Mouse (Mus musculus) forebrain, postnatal 0 days (tissue): Measurements from ENCODE around the gene Olfr332. TPM values are rescaled to one million over a fixed set of nuclear protein-coding genes. Genes with fewer than 3 reads are reported as not detected.
"Not testable (repeated sequence)": the region's sequence is repeated elsewhere in the genome, so short reads cannot be mapped to it uniquely, and the experiment has no call there.

Experiments used
- ATAC-seq: fragments of 200-750 bp; cut with Nextera tagmentation; 2 replicates; pipeline ENCODE4 v1.8.0; 2017; ENCODE audit warnings: mild to moderate bottlenecking, moderate library complexity
- DNase-seq: peaks from one replicate; pipeline ENCODE4 v3.0.0-alpha.2; 2015
- H3K27ac ChIP-seq: fragments of 300-500 bp; sonication (generic); 2 replicates; pipeline ENCODE4 v1.5.1; 2014; ENCODE audit warnings: low read depth, mild to moderate bottlenecking, antibody characterized with exemption, low read length, moderate library complexity, mixed read lengths
- H3K27me3 ChIP-seq: fragments of 300-500 bp; sonication (generic); 2 replicates; pipeline ENCODE4 v1.6.1; 2014; ENCODE audit warnings: mild to moderate bottlenecking, low read length, mixed read lengths; ENCODE audit not compliant: insufficient read depth
- H3K36me3 ChIP-seq: fragments of 300-500 bp; sonication (generic); 2 replicates; pipeline ENCODE4 v1.6.1; 2014; ENCODE audit warnings: mild to moderate bottlenecking, moderate library complexity; ENCODE audit not compliant: insufficient read depth
- H3K4me1 ChIP-seq: fragments of 300-500 bp; sonication (generic); 2 replicates; pipeline ENCODE4 v1.6.1; 2014; ENCODE audit warnings: antibody characterized with exemption; ENCODE audit not compliant: insufficient read depth
- H3K4me2 ChIP-seq: fragments of 300-500 bp; sonication (generic); 2 replicates; pipeline ENCODE4 v1.6.1; 2014; ENCODE audit warnings: low read depth, mild to moderate bottlenecking, moderate library complexity
- H3K4me3 ChIP-seq: fragments of 300-500 bp; sonication (generic); 2 replicates; pipeline ENCODE4 v1.5.1; 2014; ENCODE audit warnings: low read depth, low read length, mixed read lengths
- H3K9ac ChIP-seq: fragments of 300-500 bp; sonication (generic); 2 replicates; pipeline ENCODE4 v1.6.1; 2014; ENCODE audit warnings: mild to moderate bottlenecking
- H3K9me3 ChIP-seq: fragments of 300-500 bp; sonication (generic); 2 replicates; pipeline ENCODE4 v1.6.1; 2016; ENCODE audit warnings: low read length
- CTCF ChIP-seq: sonication (generic); IDR thresholded peaks from 2 replicates; pipeline ENCODE4 v1.5.1; 2016; ENCODE audit warnings: antibody characterized with exemption, control low read depth, low read depth
- WGBS: fragments of 180-500 bp; shearing (Covaris S2); extraction: QIAGEN DNeasy Blood & Tissue Kit; methylation state at CpG from one replicate; pipeline ENCODE4 v1.1.7; 2014; 5-methylcytosine and 5-hydroxymethylcytosine counted together
- polyA plus RNA-seq: library from polyadenylated mRNA; unstranded; fragments of >200 nt; fragmentation: Nextera tagmentation; extraction: Ambion mirVana; gene quantifications from 2 replicates; pipeline ENCODE4 v1.2.1, GENCODE M21; 2015
- total RNA-seq: library from RNA; depleted of rRNA; stranded (reverse); fragments of >200 nt; gene quantifications from 2 replicates; pipeline ENCODE4 v1.2.3, GENCODE M21; 2014; rRNA removed

The Olfr332 gene
- not detected in 2 replicates for total RNA-seq
- 0.29 TPM in 1 of 2 replicates, not detected in the other for polyA plus RNA-seq

DNA sequence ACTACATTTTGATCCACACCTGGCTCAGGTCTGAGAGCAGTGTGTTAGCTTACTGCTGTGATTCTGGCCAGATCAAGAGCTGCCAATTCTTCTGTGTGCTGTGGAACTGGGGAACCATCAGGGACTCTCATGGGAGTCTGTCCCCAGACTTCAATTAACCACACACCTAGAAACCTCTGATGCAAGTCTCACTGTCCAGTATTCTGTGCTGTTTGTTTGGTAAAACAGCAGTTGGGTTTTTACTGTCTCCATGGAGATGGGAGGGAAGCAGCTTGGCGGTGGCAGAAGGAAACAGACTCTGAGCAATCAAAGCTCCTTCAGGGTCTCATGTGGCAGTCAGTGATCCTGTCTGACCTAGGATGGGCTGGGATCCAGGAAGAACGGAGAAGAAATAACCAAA lies at the start of gene Olfr332:
Gene Olfr332, minus strand, starts transcription at position 101 of the 400 bp plus-strand sequence.
- Histone ChIP-seq H3K9ac (no peak within 1 kb of the TSS), H3K36me3 (no peaks in the 10 kb centered on the region), H3K27me3 (no peaks in the 10 kb centered on the region), H3K4me3 (no peak within 1 kb of the TSS), H3K27ac (no peak within 1 kb of the TSS), H3K4me2 (no peak within 1 kb of the TSS), H3K4me1 (no peaks in the 10 kb centered on the region), H3K9me3 (no peaks in the 10 kb centered on the region)
- no peak for TF ChIP-seq CTCF
- DNase-seq, result no peak
- no peak for ATAC-seq
- 81% methylated on average over 2 of the region's 2 CpGs for WGBS

DNA sequence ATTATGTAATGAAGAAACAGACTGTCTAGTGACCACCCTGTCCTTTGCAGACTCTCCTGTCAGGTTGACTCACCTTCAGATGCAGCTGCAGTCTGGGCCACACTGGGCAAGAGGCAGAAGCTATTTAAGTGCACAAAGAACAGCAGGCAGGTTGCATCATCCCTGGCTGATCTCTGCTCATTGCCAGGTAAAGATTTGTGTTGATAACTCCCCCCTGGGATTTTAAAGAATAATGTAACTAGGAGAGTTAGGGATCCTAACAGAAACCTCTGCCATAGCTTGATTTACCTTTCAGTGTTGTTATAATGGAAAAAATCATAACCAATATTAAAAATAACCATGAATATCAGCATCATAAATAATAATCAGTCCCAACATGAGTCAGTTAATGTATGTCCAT lies 42.4 kb upstream of the Olfr332 start, which contains the start of gene Olfr330:
Gene Olfr330, minus strand, starts transcription at position 101 of the 400 bp plus-strand sequence.
- not testable (repeated sequence) for H3K27me3 ChIP-seq

DNA sequence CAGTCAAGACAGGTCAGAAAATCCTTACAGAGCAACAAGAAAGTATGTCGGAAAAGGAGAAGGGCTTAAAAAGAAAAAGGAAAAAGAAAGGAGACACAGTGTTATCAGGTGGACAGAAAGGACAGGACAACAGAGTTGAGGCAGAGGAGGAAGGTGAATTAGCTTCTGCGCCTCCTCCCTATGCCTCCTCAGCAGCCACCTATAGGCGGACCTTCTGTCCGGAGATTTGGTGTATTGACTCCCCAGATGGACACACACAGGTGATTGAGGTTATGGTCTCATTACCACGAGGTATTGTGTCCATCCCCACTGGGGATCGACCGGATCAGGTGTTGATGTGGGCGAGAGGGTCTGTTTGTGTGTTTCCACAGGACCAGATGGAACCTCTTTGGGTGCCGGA lies 27.4 kb upstream of the Olfr332 start:
- H3K4me2 ChIP-seq, H3K4me1 ChIP-seq, H3K9ac ChIP-seq, H3K27ac ChIP-seq, ATAC-seq, H3K4me3 ChIP-seq, H3K9me3 ChIP-seq, H3K36me3 ChIP-seq, H3K27me3 ChIP-seq, DNase-seq: not testable (repeated sequence)
- WGBS, result 95% methylated on average over 4 of the region's 9 CpGs

More for the DNA sequence above, 42.4 kb upstream of the Olfr332 start, which contains the start of gene Olfr330:
- not testable (repeated sequence) for H3K4me3 ChIP-seq, DNase-seq, H3K9ac ChIP-seq, H3K27ac ChIP-seq, H3K4me2 ChIP-seq, H3K9me3 ChIP-seq, ATAC-seq, H3K4me1 ChIP-seq, H3K36me3 ChIP-seq

DNA sequence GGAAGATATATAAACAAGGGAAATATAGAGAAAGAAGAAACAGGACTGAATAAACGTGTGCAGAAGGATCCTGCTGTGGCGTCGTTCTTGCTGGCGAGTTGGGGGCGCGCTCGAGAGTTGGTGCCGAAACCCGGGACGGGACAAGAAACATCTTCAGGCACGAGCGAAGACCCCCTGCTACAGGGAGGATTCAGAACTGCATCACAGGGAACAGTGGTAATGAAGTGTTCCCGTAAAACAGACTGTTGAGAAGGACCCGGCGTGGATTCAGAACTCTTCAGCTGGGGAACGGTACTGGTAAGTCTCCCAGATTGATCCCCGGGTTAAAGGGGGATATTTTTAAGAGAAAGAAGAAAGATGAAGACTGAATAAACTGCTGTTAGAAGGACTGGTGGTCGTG lies 26.6 kb upstream of the Olfr332 start:
- DNase-seq, ATAC-seq, H3K9me3 ChIP-seq, H3K4me3 ChIP-seq, H3K27me3 ChIP-seq, H3K4me1 ChIP-seq, H3K27ac ChIP-seq, H3K4me2 ChIP-seq, H3K9ac ChIP-seq, H3K36me3 ChIP-seq: not testable (repeated sequence)
- 93% methylated on average over 17 of the region's 18 CpGs for WGBS

DNA sequence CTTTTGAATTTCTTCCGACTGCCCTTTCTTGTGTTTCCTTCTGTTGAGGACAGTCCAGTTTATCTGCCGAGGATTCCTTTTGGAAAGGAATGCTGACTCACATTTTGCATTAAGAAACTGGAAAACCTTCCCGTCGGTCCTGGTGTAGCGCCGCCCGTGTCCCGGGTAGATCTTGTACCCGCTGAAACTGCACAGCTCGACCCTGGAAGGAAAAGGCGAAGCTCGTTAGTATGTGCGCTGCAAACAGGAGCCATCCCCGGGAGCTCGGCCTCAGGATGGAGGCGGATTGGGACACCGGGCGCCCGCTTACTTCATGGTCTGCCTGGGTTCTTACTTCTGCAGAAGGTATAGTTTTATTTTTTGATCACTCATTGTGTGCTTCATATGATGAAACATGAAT lies 16.7 kb upstream of the Olfr332 start:
- ATAC-seq, H3K9ac ChIP-seq, H3K27ac ChIP-seq, H3K36me3 ChIP-seq, H3K4me1 ChIP-seq, DNase-seq, H3K4me2 ChIP-seq, H3K9me3 ChIP-seq, H3K4me3 ChIP-seq, H3K27me3 ChIP-seq: not testable (repeated sequence)
- 82% methylated on average over 19 of the region's 19 CpGs for WGBS

DNA sequence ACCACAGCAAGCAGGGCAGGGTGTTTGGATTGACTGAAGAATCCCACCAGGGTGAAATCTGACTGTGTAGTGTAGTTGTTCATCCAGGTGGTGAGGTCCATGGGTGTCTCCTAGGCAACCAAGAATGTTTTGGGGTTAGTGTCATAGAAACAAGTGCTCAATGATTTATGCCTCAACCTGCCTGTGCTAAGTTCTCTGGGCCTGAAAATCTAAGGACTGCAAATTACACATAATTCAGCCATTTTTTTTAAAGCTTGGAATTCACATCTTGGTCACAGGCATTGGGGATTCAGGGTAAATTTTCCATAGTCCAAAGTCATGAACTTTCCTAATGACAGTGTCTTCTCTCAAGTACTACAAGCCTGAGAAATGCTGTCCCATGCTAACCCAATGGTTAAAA lies 10.1 kb upstream of the Olfr332 start, which contains the start of gene Olfr331:
Gene Olfr331, minus strand, starts transcription at position 101 of the 400 bp plus-strand sequence.
- H3K27ac ChIP-seq, H3K4me2 ChIP-seq, H3K4me3 ChIP-seq, H3K4me1 ChIP-seq, H3K9me3 ChIP-seq, H3K9ac ChIP-seq, H3K27me3 ChIP-seq, ATAC-seq, H3K36me3 ChIP-seq, DNase-seq: not testable (repeated sequence)

DNA sequence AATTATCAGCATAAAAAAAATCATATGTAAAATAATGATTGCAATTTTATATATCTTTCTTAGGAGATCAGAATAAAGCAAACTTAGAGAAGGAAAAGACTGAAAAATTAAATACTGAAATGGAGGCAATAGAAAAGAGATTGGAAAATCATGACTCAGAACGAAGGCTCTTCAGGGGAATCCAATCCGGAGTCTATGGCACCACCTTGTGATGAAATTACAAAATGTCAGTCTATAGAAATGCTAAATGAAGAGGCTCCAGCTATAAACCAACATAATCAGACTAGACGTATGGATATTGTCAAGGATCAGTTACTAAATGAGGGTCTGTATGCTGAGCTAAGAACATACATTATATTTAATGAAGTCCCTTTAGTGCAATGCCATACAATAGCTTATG lies 6.9 kb upstream of the Olfr332 start:
- Histone ChIP-seq H3K27me3 (no peaks in the 10 kb centered on the region), H3K4me1 (no peaks in the 10 kb centered on the region), H3K27ac (no peak overlapping the region), H3K4me2 (no peak overlapping the region), H3K9ac (no peak overlapping the region), H3K36me3 (no peaks in the 10 kb centered on the region), H3K9me3 (no peaks in the 10 kb centered on the region), H3K4me3 (no peak overlapping the region)
- ATAC-seq (peak; percentile 54; the same call in 1 of the 2 replicates), DNase-seq (peak; percentile 64)
- TF ChIP-seq CTCF, result peak; percentile 67
- 46% methylated on average over 3 of the region's 3 CpGs for WGBS

DNA sequence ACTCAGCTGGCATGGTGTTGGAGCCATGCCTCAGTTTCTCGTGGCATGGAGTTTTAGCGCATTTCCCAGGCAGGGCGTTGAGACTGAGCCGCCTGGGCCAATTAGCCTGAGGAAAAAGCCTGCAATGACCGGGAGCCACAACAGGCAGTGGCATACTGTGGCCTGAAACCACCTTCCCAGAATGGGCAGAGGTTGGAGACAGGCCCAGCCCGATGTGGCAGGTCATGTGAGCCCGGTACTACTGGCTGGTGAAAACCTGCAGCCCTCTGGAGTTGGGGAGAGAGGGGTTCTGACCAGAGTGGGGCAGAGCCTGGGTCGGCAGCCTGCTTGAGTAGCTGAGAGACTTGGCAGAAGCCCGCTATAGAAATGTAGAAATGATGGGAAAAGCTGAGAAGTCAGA lies 6.4 kb upstream of the Olfr332 start:
- no peak for ATAC-seq
- H3K27me3 ChIP-seq, result no peaks in the 10 kb centered on the region
- no peaks in the 10 kb centered on the region for H3K4me1 ChIP-seq
- no peaks in the 10 kb centered on the region for H3K36me3 ChIP-seq
- no peak for TF ChIP-seq CTCF
- H3K9me3 ChIP-seq, result no peaks in the 10 kb centered on the region
- no peak overlapping the region for H3K27ac ChIP-seq
- 84% methylated on average over 9 of the region's 9 CpGs for WGBS
- no peak overlapping the region for H3K9ac ChIP-seq
- no peak overlapping the region for H3K4me3 ChIP-seq
- H3K4me2 ChIP-seq, result no peak overlapping the region
- DNase-seq, result no peak
